Mouse (Mus musculus) cerebellum, adult 18-20 months (tissue): Measurements from ENCODE around the gene Eif2d.
A peak's percentile ranks its signal among the peaks of the same experiment; 100 is the strongest.

Experiments
- DNase-seq, 2 experiments: peaks; one replicate each; pipeline ENCODE4 v3.0.0; 2021

The Eif2d gene

DNA sequence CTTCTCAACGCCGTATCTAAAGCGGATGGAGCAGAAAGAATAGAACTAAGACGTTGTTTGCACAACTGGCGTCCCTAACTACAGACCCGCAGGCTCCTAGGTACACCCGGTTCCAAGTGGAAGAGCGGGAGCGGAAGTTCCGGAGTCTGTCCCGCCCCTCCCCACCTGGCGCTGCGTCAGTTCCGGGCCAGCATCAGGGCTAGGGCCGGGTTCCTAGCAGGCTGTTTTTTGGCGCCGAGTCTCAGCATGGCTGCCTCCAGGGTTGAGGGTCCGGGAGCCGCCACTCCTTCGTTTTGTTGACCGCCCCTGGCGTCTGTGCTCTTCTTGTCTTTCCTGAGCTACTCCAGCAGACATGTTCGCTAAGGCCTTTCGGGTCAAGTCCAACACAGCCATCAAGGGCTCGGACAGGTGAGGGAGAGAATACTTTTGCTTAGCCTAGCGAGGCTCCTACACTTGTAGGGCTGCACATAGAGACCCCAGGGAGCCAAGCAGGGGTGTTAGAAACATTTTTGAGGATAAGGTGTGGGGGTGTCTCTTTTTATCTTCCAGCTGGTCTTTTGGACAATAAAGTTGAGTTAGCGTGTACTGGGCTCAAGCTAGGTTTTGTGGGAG lies at the start of gene Eif2d:
Gene Eif2d, plus strand, starts transcription at position 164 of the 612 bp plus-strand sequence.
- peak; percentile 93 for DNase-seq

DNA sequence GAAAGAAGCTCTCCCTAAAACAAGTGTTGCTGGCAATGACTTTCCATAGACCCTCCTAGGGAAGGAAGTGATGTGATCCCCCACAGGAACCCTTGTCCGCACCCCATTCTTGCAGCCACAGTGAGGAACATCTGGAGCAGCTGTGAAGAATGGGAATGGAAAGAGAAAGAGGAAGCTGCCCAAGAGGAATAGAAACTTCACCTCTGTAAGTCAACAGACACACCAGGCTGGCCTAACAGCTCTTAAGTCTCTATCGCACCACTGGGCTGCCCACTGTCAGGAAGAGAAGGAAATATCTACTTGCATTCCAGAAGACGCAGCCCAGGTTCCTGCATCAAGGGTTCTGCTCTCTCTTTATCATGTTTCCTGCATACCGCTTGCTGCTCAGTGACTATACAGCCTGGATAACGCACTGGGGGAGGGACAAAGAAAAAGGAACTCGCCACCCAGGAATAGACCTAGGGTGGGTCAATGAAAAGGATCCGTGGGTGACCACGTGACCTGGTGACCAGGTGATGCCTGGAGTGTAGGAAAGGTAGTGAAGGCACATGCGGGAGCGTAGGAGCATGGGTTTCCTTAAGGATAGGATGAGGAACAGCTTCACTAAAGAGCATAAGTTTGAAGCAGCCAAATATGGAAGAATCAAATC lies 49.1 kb upstream of the Eif2d start:
- DNase-seq: no peak

DNA sequence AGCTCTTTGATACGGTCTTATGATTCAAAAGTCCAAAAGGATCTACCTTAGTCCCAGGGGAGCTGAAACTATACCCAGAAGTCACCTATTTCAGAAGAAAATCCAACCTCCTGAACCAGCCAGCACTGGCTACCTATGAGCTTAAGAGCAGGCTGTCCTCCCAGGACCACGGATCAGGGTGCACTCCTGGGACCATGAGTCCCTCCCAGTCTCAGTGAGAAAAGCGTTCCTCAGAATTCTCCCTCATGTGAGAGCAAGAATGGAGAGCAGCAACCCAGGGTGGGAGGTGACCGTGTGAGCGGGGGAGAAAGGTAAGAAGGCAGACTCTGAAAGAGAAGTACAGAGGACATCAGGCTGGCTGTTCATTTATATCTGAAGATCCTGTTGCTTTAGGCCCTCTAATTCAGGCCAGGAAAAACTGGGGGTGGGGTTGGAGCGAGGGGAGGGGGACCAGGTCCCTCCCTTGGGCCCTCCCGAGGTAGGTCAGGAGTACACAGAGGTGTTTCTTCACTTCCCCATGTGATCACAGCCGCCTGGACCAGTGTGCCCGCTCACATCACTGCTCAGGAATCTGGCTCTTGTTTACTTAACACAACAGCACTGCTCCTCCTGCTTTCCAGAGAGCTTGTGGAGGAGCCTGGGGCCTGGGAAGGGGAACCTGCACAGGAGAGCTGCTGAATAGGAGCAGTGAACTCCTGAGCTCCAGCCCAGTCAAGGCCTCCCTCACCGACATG lies 45.2 kb upstream of the Eif2d start:
- DNase-seq: no peak

DNA sequence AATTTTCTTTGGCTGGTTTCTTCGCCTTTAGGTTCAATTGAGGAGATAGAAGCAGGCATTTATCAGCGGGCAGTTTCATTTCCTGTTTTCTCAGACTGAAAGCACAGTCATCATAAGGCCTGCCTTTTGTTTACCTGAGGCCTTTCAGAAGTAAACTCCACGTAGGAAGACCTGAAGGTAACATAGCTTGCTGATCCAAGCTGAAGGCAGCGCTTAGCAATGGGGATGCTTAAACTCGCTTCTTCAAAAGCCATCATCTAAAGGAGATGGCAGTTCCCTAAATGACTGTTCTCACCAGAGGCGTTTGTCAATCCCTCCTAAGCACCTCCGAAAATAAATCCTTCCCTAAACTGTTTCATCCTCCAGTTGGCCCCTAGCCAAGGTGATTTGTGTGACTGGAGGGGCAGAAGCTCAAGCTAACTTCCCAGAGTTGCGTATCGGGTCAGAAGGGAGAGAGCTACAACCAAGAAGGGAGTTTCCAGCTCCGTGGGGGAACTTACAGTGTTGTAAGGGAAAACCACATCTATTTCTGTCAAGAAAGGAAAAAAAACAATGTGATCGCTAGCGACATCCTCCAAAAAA lies 42.4 kb upstream of the Eif2d start:
- no peak for DNase-seq

DNA sequence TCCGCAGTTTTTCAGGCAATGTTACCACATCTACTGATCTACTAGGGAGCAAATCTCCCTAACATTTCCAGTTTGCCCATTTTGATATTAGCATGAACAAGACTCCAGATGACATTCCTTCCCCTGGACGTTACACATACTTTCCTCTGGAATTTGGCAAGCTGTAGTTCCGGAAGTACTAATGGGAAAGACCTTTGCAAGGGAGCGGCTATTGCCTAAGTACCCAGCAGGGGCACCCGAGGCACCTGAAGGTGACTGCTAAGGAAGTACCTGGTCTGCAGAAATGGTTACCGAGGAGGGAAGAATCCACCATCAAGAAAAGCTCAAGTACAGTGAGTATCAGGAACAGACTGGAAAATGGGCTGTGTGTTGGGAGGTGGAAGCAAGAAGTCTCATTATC lies 40.4 kb upstream of the Eif2d start:
- no peak for DNase-seq

DNA sequence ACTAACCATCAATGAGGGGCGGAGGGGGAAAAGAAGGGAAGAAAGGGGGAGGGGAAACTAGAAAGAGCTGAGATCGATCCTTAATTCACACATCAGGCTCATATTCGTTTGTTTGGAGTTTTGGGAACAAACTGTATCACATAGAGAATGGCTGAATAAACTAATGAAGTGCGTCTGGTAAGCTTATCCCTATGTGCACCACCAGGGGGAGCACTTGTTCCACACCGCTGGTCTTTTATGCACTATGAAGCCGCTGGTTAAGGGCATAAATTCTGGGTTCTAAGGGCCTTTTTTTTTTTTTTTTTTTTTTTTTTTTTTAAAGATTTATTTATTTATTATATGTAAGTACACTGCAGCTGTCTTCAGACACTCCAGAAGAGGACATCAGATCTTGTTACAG lies 37.0 kb upstream of the Eif2d start:
- DNase-seq: peak; percentile 66 to 80

DNA sequence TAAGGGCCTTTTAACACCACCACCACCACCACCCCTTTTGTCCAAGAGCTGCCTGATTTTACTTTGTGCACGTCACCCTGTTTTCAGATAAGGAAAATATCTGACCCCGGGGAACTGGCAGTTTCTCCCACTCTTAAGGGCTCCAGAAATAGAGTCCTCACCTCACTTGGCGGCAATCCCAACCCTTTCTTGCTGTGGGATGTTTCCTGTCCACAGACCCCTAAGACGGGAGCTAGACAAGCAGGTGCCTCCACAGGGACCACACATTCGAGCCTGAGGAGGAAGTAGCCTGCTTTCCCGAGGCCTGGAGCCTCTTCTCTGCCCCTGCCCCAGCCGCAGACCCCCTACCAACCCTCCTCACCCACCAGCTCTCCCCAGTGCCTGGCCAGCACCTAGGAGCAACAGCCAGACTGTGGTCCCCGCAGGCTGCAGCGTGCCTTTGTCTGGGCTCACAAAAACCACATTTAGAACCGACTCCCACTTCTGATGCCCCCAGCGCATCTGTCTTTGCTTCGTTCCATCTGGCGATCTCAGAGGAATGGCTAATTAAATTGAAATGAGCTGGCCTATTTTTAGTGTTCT lies 36.5 kb upstream of the Eif2d start:
- peak; percentile 27 to 34 for DNase-seq

DNA sequence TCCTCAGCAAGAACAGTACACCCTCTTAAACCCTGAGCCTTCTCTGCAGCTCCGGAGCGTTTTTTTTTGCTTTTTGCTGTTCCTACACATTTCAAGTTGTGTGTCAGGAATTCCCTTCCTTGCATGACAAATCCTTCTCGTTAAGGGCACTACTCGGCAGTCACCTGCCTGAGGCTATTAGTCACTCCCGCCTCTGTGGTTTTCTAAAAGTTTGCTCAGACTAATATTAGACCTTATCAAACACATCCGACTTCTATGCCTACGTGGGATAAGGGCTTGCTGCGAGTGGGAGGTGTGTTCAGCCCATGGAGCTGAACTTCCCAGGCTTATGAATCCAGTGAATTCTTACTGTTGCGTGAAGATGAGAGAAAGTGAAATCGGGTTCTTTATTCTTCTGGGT lies 34.5 kb upstream of the Eif2d start:
- no peak for DNase-seq

DNA sequence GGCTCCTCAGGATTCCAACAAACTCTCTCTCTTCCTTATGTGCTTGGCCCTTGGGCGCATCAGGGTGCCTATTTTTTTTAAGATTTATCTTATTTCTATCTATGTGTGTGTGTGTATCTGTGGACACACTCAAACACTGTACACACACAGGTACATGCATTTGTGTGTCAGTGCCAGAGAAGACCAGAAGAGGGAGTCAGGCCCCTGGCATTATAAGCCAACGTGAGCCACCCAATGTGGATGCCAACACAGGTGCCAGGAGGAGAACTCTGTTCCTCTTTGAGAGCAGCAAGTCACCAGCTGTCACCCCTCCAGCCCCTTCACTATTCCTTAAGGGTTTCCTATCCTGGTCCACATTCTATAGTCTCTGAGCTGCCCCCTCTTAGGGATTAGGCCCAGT lies 34.0 kb upstream of the Eif2d start:
- no peak for DNase-seq

DNA sequence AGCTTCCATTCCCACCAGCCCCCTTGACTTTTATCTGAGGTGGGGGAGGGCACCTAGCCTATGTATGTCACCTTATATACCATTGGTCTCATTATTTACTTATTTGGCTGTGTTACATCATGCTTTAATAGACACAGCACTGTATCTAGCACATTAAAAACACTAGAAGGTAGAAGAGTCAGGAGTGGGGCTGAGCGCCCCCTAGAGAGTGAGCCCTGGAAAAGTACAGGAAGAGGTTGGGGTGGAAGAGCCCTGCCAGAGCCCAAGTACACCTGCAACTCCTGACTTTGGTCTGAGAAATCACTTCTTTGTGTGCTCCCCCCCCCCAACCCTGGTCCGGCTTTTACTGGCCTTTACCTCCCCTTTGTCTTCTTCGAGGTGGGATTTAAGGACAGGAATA lies 31.0 kb upstream of the Eif2d start:
- DNase-seq: peak in 1 of 2 experiments; percentile 32

DNA sequence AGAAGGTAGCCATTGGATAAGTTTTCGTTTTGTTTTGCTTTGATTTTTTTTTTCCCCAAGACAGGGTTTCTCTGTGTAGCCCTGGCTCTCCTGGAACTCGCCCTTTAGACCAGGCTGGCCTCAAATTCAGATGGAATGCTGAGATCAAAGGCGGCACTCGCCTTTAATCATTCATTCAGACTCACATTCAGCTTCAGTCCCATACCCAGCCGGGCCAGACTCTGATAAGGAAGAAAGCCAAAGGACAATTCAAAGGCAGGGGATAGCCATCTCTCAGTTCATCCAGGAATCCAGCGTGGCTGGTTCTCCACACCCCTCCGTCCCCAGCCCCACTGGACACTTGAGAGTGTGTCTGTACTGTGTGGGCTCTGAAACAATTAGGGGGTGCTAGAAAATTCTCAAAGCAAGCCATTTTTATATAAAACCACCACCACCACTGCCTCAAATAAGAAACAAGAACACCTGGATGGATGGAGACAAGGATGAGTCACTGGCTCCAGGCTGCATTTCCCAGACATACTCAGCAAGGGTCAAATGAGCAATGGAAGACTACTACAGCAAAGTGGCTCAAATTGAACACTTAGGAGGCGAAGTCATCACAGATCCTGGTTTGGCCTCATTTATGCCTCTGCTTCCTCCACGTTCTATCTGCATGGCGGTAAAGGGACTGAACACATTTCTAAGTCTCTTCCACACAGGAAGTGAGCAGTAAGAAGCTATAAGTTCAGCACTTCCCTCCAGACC lies 29.3 kb upstream of the Eif2d start:
- DNase-seq: no peak

DNA sequence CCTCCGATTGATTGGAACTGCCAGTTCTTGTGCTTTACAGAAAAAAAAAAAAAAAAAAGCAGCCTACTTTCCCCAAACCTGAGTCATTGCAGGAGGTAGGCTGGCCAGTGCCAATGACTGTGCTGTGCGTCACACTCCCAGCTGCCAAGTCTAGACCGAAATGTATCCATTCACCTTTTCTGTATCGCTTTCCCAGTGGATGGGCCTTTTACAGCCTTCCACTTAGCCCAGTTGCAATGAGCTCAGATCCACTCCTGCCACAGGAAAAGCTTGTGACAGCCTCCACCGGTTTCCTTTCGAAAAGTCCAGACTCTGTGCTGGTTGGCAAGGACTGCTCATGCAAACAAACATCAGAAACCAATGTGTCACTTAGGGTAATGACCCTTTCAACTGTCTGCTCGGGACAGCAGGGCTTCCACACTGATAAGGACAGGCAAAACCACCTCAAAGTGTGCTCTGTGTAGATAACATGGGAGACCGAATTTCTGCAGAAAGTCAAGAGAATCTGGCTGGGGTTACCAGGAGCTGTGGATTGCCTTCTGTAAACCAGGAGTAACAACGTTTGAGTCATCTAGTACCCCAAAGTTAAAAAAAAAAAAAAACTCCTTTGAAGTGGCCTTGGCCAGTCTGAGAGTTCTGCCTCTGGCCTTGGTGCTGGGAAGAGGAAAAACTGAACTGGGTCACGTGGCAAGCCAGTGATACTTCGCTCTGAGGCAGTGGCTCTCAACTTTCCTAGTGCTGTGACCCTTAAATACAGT lies 26.8 kb upstream of the Eif2d start:
- no peak for DNase-seq

DNA sequence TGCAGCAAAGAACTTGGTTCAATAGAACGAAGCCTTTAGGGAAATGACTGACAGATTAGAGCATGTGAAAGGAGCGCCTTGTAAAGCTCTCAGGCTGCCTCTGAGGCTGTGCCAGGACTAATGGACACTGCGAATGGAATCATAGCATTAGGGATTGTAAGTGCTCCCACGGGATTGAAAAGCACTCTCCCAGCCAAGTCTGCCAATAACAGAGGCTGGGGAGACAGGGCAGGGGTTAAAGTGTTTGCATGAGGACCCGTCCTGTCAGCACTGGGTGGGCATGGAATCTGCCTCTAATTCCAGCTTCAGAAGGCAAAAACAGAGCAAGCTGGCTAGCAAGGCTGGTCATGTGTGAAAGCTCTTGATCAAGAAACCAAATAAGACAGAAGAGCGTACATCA lies 18.8 kb upstream of the Eif2d start:
- DNase-seq: no peak

DNA sequence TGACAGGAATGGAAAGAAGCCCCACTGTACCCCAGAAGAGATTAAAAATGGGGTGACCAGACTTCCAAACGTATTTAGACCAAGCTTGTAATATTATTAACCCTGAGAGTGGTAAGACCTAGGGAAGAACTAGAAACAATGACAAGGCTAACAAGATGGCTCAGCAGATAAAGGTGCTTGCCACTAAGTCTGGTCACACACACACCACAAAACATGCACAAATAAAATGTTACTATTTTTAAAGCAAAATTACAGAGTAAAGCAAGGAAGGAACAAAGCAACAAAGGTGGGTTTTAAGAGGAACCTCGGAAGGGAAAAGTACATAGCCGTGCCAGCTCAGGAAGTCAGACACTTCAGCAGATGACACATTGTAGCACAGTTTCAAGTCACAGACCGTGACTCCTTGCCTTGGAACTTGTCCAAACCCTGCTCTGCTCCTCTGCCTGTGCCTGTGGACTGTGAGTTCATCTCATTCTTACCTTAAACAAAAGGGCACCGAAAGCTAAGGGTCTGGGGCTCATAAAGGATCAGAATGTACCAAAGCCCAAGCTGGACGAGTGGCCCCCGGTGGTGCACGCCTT lies 17.9 kb upstream of the Eif2d start:
- no peak for DNase-seq

DNA sequence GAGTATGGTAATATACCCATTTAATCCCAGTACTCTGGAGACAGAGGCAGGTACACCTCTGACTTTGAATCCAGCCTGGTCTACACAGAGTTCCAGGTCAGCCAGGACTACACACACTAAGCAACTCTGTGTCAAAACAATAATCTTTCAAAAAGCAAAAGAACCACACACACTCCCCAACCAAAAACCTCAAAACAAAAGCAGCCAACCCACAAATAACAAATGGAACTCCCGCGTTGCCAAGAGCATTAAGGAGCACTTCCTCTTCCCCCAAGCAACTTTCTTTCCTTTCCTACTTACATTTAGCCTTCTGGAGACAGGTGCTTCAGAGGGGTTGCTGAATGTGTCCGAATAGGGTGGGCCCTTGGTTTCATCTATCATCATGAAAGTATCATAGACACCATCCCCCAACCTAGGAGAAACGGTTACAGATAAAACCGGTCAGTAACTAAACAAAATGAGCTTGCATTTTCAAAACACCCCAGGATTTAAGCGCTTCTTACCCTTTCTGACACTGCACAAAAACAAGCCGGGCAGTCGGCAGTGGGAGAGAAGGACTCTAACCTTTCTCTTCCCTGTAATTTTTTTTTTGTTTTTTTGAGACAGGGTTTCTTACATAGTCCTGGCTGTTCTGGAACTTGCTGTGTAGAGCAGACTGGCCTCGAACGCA lies 16.9 kb upstream of the Eif2d start:
- DNase-seq: no peak

DNA sequence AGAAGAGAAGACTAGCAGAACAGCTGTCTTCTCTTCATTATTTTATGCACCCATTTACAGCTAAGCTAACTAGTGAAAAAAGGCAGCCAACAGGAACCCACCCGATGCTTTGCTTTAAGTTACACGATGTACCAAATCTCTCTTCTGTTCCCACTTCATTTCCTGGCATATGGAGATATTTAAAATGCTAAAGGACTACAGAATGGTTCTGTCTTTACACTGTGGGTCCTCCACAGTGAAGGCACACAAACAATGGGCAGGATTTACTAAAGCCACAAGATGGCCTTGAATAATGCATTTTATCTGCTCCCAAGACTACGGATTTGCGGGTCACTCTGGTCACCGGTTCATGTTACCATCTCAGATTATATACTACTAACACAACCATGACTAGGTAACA lies 15.9 kb upstream of the Eif2d start:
- DNase-seq: no peak

DNA sequence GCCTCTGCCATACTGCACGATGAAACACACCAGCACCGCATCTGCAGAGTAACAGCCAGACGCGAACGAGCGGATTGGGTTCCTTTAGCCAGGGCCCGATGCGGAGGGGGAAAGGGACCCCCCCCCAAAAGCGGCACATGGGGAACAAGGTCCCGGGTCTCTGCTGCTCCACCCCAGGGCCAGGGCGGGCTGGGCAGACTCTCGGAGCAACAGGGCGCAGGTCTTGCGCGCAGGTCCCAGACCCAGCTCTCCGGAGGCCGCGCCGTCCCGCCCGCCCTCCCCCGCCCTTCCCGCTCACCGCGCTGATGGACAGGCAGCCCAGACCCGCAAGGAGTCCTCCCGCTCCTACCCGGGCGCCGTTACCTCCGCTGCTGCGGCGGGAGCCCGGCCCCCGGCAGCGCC lies 15.3 kb upstream of the Eif2d start:
- no peak for DNase-seq

DNA sequence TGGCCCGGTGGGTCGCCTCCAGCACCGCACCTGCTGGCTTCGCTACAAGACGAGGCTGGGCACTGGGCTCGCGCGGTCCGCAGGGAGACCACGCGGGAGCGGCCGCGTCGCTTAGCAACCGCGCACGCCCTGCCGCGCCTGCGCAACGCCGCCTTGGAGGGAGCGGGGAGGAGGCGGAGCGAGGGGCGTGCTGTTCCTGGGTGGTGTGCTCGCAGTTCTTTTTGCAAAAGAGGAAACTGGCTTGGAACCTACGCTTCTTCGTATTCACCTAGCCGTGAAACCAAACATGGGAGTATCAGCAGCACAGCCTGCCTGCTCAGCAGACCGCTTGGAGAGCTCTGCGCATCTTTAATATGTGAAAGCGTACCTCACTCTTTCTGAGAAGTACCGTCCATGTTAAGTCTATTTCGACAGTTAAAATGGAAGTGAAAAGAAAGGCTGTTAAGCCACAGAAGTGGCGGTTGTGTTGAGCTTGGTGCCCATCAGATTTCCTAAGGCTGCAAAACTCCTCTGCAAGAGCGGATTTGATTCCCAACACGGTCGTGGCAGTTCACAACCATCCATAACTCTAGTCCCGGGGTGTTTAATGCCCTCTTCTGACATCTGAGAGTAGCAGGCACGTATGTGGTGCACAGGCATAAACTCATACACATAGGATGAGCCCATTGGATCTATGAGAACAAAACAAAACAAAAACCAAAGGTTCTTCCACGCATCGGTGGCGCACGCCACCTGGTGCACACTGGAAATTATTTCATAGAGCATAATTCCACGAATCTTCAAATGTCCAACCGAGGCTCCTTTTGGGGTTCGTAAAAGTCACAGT lies 14.6 kb upstream of the Eif2d start, which contains the start of gene Dyrk3:
Gene Dyrk3, minus strand, starts transcription at position 150 of the 826 bp plus-strand sequence.
- peak; percentile 87 to 92 for DNase-seq

DNA sequence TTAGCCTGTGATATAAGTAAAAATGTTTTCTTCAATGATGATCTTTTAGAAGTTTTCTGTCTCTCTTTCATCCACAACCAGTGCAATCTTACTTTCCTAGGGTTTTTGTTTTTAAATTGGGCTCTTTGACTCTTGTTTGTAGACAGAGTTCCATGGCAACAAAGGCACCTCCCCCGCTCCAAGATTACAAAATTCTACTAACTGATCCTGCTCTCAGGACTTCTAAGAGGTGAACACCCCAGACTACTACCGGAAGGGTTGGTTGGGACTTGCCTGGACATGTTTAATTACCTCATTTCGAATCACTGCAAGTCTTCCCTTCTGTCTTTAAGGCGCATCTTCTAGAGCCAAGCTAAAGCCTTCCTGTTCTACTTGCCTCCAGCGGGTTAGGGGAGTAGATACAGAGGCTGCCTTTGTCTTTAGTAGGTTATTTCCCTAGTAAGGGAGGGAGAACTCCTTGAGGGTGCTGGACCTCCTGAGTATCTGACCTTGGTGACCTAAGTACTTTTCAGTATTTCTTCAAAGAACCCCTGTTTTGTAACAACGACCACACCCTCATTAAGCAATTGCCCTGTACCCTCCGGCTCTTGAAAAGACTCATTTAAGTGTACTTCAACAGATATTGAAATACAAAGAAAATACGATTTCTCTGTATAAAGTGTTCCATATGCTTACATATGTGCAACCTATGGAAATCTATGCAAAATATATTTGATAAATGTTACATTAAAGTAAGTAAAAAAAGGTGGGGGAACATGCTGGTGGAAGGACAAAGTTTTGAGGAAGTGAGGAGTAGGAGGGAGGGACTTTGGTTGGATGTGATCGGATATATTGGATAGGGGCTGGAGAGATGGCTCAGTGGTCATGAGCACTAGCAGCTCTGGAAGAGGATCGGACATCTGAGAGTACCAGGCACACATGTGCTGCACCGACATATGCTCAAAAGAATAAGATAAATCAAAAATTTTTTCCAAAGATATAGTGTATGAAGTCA lies 13.6 kb upstream of the Eif2d start:
- no peak for DNase-seq
